Mouse (Mus musculus) liver, adult 2 months (tissue): Measurements from ENCODE around the gene Serpina1f. TPM values are rescaled to one million over a fixed set of nuclear protein-coding genes. Genes with fewer than 3 reads are reported as not detected.

Experiments
- DNase-seq: peaks from one replicate; pipeline ENCODE4 v3.0.0-alpha.2; 2011; ENCODE audit warnings: low read depth, low spot score; ENCODE audit errors: extremely low read depth
- H3K27ac ChIP-seq: fragments of 200-500 bp; replicated peaks from 2 replicates; pipeline ENCODE4 v1.5.1; 2012; ENCODE audit warnings: low read depth, mild to moderate bottlenecking, control low read depth, inconsistent platforms, low read length; ENCODE audit not compliant: insufficient read depth
- H3K27me3 ChIP-seq: fragments of 200-500 bp; 2 replicates; pipeline ENCODE4 v1.6.1; 2012; ENCODE audit warnings: mild to moderate bottlenecking, moderate library complexity, low read length, inconsistent platforms; ENCODE audit not compliant: control insufficient read depth, insufficient read depth
- H3K36me3 ChIP-seq: fragments of 200-500 bp; 2 replicates; pipeline ENCODE4 v1.6.1; 2012; ENCODE audit warnings: low read length, inconsistent platforms; ENCODE audit not compliant: control insufficient read depth, insufficient read depth
- H3K4me1 ChIP-seq: fragments of 200-500 bp; 2 replicates; pipeline ENCODE4 v1.6.1; 2011; ENCODE audit warnings: low read length; ENCODE audit not compliant: control insufficient read depth, insufficient read depth
- H3K4me3 ChIP-seq: fragments of 200-500 bp; 2 replicates; pipeline ENCODE4 v1.5.1; 2011; ENCODE audit warnings: low read depth, mild to moderate bottlenecking, control low read depth, low read length, moderate library complexity; ENCODE audit not compliant: insufficient read depth
- H3K79me2 ChIP-seq: fragments of 200-500 bp; 2 replicates; pipeline ENCODE4 v1.6.1; 2012; ENCODE audit warnings: inconsistent platforms, mild to moderate bottlenecking, low read length, moderate library complexity; ENCODE audit not compliant: control insufficient read depth, insufficient read depth
- H3K9ac ChIP-seq: fragments of 200-500 bp; 2 replicates; pipeline ENCODE4 v1.6.1; 2012; ENCODE audit warnings: low read depth, mild to moderate bottlenecking, control low read depth, inconsistent platforms, low read length
- CTCF ChIP-seq: fragments of 200-500 bp; IDR thresholded peaks from 2 replicates; pipeline ENCODE4 v1.5.1; 2011; ENCODE audit warnings: low read depth, low read length, control low read depth
- POLR2A ChIP-seq: fragments of 200-500 bp; IDR thresholded peaks from 2 replicates; pipeline ENCODE4 v1.6.1; 2011; ENCODE audit warnings: low read length, control low read depth; ENCODE audit not compliant: insufficient read depth; ENCODE audit errors: extremely low read depth
- WGBS: fragments of 180-500 bp; shearing (Covaris S2); methylation state at CpG from one replicate; pipeline ENCODE4 v1.1.7; 2018; 5-methylcytosine and 5-hydroxymethylcytosine counted together
- polyA plus RNA-seq: library from polyadenylated mRNA; depleted of rRNA; stranded (reverse); fragments of >200 nt; gene quantifications from 2 replicates; pipeline ENCODE4 v1.2.3, GENCODE M21; 2012
- total RNA-seq: library from RNA; depleted of rRNA; stranded (reverse); fragments of >200 nt; gene quantifications from 2 replicates; pipeline ENCODE4 v1.2.3, GENCODE M21; 2014

Gene Serpina1f
- total and polyA plus RNA-seq, 2 experiments, result not detected

DNA sequence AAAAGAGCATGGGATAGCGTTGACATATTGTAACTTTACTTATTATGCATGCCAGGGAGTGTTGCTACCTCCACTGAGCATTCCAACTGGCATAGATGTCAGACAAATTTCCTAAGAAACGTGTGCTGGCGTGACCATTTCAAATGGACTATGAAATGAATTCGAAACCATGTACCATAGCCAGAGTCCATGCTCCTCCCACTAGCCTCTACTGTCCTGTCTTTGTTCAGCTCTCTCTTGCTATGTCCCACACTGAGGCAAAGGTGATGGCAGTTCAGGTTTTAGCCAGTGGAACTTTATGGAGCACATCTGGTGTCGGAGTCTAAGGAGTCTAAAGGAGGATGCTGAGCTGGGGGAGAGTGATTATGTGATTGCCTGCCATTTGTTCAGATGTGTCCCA is 35.3 kb downstream of the Serpina1f start:
- no peak overlapping the region for H3K4me3 ChIP-seq
- H3K4me1 ChIP-seq, result peaks cover 39% of the 10 kb centered on the region
- WGBS, result 29% methylated on average over 5 of the region's 5 CpGs
- peak overlapping the region; percentile 93 for H3K27ac ChIP-seq
- H3K36me3 ChIP-seq, result no peaks in the 10 kb centered on the region
- H3K79me2 ChIP-seq, result no peaks in the 10 kb centered on the region
- peak overlapping the region; percentile 10; the same call in 1 of the 2 replicates for H3K9ac ChIP-seq
- TF ChIP-seq POLR2A, result no peak
- TF ChIP-seq CTCF, result no peak
- peak; percentile 99 for DNase-seq
- no peaks in the 10 kb centered on the region for H3K27me3 ChIP-seq

DNA sequence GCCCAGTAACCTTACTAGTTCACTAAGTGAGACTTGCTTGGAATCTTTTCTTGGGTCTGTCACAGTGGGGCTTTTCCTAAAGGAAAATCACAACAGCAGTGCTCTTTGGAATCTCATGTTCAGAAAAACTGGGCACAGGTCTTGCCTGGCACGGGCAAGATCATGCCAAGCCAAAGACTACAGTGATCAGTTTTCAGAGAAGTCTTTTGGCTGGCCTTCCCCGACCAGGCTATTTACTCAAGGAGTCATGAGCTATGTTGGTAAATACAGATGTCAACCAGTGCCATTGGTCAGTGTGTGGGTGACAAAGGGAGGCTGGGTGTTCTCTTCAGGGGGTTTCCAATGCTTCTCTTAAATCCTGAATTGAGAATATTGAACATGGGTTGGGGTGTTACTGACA is 36.2 kb downstream of the Serpina1f start:
- TF ChIP-seq CTCF, result no peak
- no peak for TF ChIP-seq POLR2A
- no peak overlapping the region for H3K9ac ChIP-seq
- H3K4me3 ChIP-seq, result no peak overlapping the region
- no peaks in the 10 kb centered on the region for H3K27me3 ChIP-seq
- no peaks in the 10 kb centered on the region for H3K79me2 ChIP-seq
- H3K4me1 ChIP-seq, result peaks cover 41% of the 10 kb centered on the region
- peaks cover under 1% of the 10 kb centered on the region; the same call in 1 of the 2 replicates for H3K36me3 ChIP-seq
- 21% methylated on average over 2 of the region's 2 CpGs for WGBS
- H3K27ac ChIP-seq, result peak overlapping the region; percentile 93
- peak; percentile 98 for DNase-seq

DNA sequence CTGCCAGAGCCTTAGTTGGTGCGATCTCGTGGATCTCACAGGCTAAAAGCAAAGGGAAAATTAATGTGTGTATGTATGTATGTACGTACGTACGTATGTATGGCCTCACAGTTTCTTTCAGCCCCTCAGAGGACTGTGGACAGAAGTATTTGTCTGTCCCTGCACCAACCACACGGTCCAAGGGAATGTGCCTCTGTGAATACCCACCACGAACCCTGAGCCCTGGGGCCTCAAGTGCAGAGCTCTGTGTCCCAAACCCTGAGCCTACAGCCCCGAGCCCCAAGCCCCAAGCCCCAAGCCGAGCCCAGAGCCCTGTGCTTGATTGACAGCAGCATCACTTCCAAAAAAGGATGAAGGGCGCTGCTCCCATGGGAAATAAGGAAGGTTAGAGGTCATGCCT is 37.3 kb downstream of the Serpina1f start:
- Histone ChIP-seq H3K79me2 (no peaks in the 10 kb centered on the region), H3K36me3 (peaks cover 12% of the 10 kb centered on the region), H3K27ac (no peak overlapping the region), H3K4me1 (peaks cover 41% of the 10 kb centered on the region), H3K4me3 (no peak overlapping the region), H3K9ac (no peak overlapping the region), H3K27me3 (no peaks in the 10 kb centered on the region)
- 54% methylated on average over 10 of the region's 10 CpGs for WGBS
- DNase-seq, result no peak
- TF ChIP-seq POLR2A (no peak), CTCF (no peak)

DNA sequence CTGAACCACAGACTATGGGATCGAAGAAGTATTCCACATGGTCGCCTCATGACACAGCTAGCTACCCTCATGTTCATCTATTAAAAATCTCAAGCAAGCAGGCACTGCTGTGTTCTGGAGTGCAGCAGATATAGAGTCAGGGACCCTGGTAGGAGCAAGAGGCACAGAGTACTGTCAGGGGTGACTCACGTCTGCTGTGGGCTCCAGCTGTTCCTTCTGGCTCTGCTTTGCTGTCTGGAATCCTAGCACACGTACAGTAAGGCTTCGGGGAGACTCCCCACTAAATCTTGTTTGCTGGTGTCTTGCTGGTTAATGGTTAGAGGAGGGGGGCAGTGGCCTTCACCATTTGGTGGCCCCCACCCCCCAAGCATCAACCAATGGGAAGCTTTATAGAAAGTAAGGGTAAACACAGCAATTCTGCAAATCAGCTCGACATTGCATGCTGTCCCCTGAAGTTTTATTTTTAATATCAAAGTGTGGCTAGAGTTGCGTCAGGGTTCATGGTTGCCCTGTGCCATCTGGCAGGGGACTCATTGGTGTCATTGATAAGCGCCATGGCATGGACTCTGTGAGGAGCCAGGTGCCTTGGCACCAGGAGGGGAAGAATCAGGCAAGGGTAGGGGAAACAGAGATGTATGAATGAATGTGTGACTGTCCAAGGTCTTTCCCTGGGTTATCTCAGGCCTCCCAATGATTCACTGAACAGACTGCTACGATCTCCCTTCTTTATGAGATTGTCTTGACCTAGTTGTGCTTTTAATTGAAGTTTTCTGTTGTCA is 38.3 kb downstream of the Serpina1f start, which contains the start of gene Serpina6:
TSS of gene Serpina6 (minus strand) at position 365 of the 779 bp plus-strand sequence.
- WGBS, result 15% methylated on average over 9 of the region's 9 CpGs
- peaks cover 19% of the 10 kb centered on the region for H3K36me3 ChIP-seq
- no peaks in the 10 kb centered on the region for H3K79me2 ChIP-seq
- peak within 1 kb of the TSS; percentile 55 for H3K4me3 ChIP-seq
- H3K27me3 ChIP-seq, result no peaks in the 10 kb centered on the region
- TF ChIP-seq POLR2A, result no peak
- TF ChIP-seq CTCF, result no peak
- peaks cover 38% of the 10 kb centered on the region for H3K4me1 ChIP-seq
- H3K27ac ChIP-seq, result peak within 1 kb of the TSS; percentile 89
- DNase-seq, result peak; percentile 99
- H3K9ac ChIP-seq, result peak within 1 kb of the TSS; percentile 73

DNA sequence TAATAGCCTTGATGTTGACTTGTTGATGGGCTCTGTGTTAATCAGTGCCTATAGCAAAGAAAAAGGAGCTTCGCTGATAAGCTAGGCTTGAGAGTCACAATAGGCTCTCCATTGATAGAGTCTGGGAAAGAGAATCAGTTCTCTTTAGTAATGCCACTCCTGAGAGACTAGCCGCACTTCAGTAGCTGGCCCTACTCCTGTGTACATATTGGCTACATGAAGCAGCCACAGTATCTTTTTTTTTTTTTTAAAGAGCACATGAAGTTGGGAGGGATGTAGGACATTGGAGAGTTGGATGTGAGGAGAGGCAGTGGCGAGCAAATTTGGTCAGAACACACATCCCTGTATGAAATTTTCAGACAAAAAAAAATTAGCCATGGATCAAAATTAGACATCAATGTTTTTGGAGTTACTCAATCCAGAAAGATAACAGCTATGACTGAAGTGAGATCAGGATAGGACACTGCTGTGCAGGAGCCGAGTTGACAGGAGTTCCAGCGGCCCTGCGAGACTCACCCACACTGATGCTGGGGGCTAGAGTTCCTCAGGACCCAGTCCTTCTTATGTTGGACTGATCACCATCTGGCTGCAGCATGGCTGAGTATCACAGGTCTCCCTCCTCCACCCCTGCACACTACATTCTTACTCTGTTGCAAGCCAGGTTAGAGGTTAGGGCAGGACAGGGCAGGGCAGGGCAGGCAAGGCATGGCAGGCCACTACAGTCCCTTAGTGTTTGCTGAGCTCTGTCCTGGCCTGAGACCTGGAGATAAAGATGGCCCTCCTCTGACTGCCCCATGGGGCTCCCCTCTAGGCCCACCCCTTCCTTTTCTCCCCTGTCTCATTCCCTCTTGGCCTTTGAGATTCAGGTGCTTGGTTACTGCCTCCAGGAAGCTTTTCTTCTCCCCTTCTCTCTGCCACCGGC is 39.9 kb downstream of the Serpina1f start:
- peak; percentile 91 for DNase-seq
- Histone ChIP-seq H3K27ac (peak overlapping the region; percentile 89), H3K4me1 (peaks cover 30% of the 10 kb centered on the region), H3K9ac (peak overlapping the region; percentile 73), H3K36me3 (peaks cover 36% of the 10 kb centered on the region), H3K4me3 (peak overlapping the region; percentile 55), H3K27me3 (no peaks in the 10 kb centered on the region), H3K79me2 (no peaks in the 10 kb centered on the region)
- 24% methylated on average over 7 of the region's 7 CpGs for WGBS
- TF ChIP-seq CTCF (no peak), POLR2A (no peak)
